Mouse (Mus musculus) frontal cortex, adult (tissue): ENCODE data around the gene Klf3.
A peak's percentile ranks its signal among the peaks of the same experiment; 100 is the strongest.
"Not testable (repeated sequence)": the region's sequence is repeated elsewhere in the genome, so short reads cannot be mapped to it uniquely, and the experiment has no call there.

ENCODE experiments used
- ATAC-seq: cut with Nextera tagmentation; 2 replicates; pipeline ENCODE4 v1.9.2; 2017; ENCODE audit warnings: mild to moderate bottlenecking, moderate library complexity, mixed read lengths; ENCODE audit not compliant: low TSS enrichment

Klf3 gene

DNA sequence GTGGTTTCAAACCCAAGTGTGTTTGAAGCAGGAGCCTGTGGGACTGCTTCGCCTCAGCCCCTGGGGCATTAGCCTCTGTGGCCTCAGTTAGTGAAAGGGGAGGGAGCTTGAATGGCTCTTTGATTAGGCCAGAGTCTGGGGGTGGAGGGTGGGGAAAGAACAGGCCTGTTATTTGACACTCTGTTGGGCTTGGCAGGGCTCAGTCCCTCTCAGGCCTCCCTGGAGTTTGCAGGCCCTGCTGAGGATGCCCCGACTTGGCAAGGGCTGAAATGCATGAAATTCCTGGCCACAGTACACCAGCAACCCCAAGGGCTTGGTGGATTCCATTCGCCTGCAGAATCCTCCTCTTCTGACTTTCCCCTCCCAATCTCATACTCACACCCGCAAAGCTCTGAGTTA, 74.8 kb downstream of the Klf3 start:
- ATAC-seq = peak; percentile 82

DNA sequence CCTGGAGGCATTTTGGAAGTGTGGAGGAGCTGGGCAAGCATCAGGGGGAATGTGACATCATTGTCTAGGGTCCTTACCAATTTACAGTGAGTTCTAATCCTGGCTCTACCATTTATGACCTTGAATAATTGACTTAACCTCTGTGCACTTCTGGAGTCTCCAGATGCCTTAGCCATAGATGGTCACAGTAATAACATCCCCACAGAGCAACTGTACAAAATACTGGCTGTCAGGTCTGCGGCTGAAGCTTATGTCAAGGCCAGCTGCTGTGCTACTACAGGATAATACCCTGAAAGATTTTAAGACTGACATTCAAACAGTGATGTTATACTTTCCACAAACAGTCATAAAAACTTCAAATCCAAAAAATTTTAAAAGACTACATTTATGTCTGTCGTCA, 75.3 kb downstream of the Klf3 start:
- ATAC-seq = no peak

DNA sequence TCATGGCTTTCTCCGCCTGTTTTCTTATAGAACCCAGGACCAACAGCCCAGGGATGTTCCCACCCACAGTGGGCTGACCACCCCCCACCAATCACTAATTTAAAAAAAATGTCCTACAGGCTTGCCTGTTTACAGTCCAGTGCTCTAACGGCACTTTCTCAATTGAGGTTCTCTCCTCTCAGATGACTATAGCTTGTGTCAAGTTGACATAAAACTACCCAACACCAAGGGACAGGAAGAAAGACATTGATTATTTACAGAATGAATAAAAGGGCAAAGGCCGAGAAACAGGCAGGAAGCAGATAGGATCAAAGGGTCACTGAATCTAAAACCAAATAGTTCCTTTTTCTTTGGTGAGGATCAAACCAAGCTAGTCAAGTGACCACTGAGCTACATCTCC, 76.1 kb downstream of the Klf3 start:
- no peak for ATAC-seq

DNA sequence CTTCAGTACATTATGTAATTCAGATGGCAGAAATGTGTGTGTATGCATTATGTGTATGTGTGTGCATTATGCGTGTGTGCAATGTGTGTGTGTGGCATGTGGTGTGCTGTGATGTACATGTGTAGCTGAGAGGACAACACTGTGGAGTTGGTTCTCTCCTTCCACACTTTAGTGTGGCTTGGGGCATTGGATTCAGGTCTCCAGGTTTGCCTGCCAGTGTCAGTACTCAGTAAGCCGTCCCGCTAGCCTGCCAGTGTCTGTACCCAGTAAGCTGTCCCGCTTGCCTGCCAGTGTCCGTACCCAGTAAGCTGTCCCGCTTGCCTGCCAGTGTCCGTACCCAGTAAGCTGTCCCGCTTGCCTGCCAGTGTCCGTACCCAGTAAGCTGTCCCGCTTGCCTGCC, 78.4 kb downstream of the Klf3 start:
- not testable (repeated sequence) for ATAC-seq

DNA sequence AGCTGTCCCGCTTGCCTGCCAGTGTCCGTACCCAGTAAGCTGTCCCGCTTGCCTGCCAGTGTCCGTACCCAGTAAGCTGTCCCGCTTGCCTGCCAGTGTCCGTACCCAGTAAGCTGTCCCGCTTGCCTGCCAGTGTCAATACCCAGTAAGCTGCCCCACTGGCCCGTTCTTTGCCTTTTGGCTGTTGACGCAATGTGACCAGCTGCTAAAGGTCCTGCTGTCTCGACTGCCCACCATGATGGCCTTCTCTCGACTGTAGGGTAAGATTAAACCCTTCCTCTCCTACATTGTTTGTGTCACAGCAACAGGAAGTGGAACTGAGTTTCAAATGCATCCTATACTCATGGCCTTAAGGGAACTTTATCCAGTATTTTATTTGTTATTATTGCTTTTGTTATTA, 78.8 kb downstream of the Klf3 start:
- not testable (repeated sequence) for ATAC-seq
